Mouse (Mus musculus) stomach, embryonic 14.5 days (tissue): ENCODE measurements around the gene Ftl1. TPM values are rescaled to one million over a fixed set of nuclear protein-coding genes. Genes with fewer than 3 reads are reported as not detected.

Experiments
- ATAC-seq: fragments of 200-750 bp; cut with Nextera tagmentation; 2 replicates; pipeline ENCODE4 v1.8.0; 2017; ENCODE audit warnings: low read depth, moderate TSS enrichment; ENCODE audit not compliant: insufficient number of reproducible peaks, insufficient read depth, low FRiP score
- H3K27ac ChIP-seq: fragments of 300-500 bp; sonication (generic); 2 replicates; pipeline ENCODE4 v1.5.1; 2014; ENCODE audit warnings: mild to moderate bottlenecking, low read length, moderate library complexity, mixed read lengths
- H3K27me3 ChIP-seq: fragments of 300-500 bp; sonication (generic); 2 replicates; pipeline ENCODE4 v1.6.1; 2014; ENCODE audit warnings: low read length, control low read depth, mixed read lengths; ENCODE audit not compliant: control insufficient read depth, insufficient read depth
- H3K36me3 ChIP-seq: fragments of 300-500 bp; sonication (generic); 2 replicates; pipeline ENCODE4 v1.6.1; 2014; ENCODE audit warnings: mild to moderate bottlenecking, control low read depth, low read length, moderate library complexity, mixed read lengths; ENCODE audit not compliant: control insufficient read depth, insufficient read depth
- H3K4me1 ChIP-seq: fragments of 300-500 bp; sonication (generic); 2 replicates; pipeline ENCODE4 v1.6.1; 2014; ENCODE audit warnings: low read length, control low read depth, mixed read lengths; ENCODE audit not compliant: control insufficient read depth, insufficient read depth
- H3K4me2 ChIP-seq: fragments of 300-500 bp; sonication (generic); replicated peaks from 2 replicates; pipeline ENCODE4 v1.6.1; 2014; ENCODE audit warnings: low read depth, low read length, control low read depth
- H3K4me3 ChIP-seq: fragments of 300-500 bp; sonication (generic); 2 replicates; pipeline ENCODE4 v1.5.1; 2014; ENCODE audit warnings: low read depth, low read length, control low read depth
- H3K9ac ChIP-seq: fragments of 300-500 bp; sonication (generic); replicated peaks from 2 replicates; pipeline ENCODE4 v1.6.1; 2014; ENCODE audit warnings: low read depth, mild to moderate bottlenecking, control low read depth, low read length, moderate library complexity, mixed read lengths
- H3K9me3 ChIP-seq: fragments of 300-500 bp; sonication (generic); 2 replicates; pipeline ENCODE4 v1.6.1; 2016; ENCODE audit warnings: low read depth, low read length, control low read depth; ENCODE audit not compliant: control insufficient read depth
- WGBS: fragments of 180-500 bp; shearing (Covaris S2); extraction: QIAGEN DNeasy Blood & Tissue Kit; methylation state at CpG from one replicate; pipeline ENCODE4 v1.1.7; 2014; 5-methylcytosine and 5-hydroxymethylcytosine counted together
- polyA plus RNA-seq: library from polyadenylated mRNA; unstranded; fragments of >200 nt; fragmentation: Nextera tagmentation; extraction: Ambion mirVana; gene quantifications from 2 replicates; pipeline ENCODE4 v1.2.1, GENCODE M21; 2014

Ftl1 gene
- polyA plus RNA-seq, 1 experiment from 2014 or later, result 4,681 TPM

DNA sequence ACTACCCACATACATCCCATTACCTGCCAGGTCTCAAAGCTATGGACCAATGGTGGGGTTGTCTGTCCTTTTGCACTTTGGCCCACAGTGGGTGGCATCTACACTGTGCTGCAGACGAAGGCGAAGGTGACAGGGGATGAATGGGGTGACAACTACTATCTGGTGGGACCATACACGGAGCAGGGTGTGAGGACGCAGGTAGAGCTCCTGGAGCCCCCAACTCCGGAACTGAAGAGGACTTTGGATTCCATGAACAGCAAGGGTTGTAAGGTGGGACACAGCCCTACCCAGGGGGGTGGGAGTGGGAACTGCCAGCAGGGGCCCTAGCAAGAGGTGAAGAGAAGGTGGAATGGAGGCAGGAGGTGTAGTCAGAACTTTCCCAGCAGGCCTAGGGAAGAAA lies 23.2 kb downstream of the Ftl1 start:
- Histone ChIP-seq H3K4me3 (no peak overlapping the region), H3K27ac (no peak overlapping the region), H3K4me2 (no peak overlapping the region), H3K9me3 (no peaks in the 10 kb centered on the region), H3K9ac (no peak overlapping the region), H3K4me1 (peaks cover 28% of the 10 kb centered on the region), H3K36me3 (peaks cover 6% of the 10 kb centered on the region), H3K27me3 (no peaks in the 10 kb centered on the region)
- WGBS, result 85% methylated on average over 5 of the region's 5 CpGs
- no peak for ATAC-seq

DNA sequence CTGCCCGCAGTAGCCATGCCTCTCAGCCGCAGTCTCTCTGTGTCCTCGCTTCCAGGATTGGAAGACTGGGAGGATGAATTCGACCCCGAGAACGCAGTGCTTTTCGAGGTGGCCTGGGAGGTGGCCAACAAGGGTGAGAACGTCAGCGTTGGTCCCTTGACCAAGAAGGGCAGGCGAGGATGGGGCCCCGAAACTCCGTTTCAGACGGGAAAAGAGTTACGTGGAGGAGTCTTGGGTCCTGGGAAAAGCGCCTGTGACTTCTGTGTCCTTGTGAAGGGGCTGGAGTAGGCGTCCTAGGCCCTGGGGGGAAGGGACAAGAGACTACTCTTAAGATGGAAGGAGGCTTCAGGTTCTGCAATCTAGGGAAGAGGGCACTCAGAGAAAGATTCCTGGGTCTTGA lies 24.6 kb downstream of the Ftl1 start:
- Histone ChIP-seq H3K27me3 (no peaks in the 10 kb centered on the region), H3K9ac (peak overlapping the region; percentile 67), H3K4me2 (peak overlapping the region; percentile 90), H3K4me1 (peaks cover 28% of the 10 kb centered on the region), H3K36me3 (peaks cover 9% of the 10 kb centered on the region), H3K27ac (peak overlapping the region; percentile 68), H3K4me3 (peak overlapping the region; percentile 88), H3K9me3 (no peaks in the 10 kb centered on the region)
- WGBS, result 2% methylated on average over 16 of the region's 16 CpGs
- 0 out of 2 replicates have a peak, but pooled peaks have one; percentile 3 for ATAC-seq

DNA sequence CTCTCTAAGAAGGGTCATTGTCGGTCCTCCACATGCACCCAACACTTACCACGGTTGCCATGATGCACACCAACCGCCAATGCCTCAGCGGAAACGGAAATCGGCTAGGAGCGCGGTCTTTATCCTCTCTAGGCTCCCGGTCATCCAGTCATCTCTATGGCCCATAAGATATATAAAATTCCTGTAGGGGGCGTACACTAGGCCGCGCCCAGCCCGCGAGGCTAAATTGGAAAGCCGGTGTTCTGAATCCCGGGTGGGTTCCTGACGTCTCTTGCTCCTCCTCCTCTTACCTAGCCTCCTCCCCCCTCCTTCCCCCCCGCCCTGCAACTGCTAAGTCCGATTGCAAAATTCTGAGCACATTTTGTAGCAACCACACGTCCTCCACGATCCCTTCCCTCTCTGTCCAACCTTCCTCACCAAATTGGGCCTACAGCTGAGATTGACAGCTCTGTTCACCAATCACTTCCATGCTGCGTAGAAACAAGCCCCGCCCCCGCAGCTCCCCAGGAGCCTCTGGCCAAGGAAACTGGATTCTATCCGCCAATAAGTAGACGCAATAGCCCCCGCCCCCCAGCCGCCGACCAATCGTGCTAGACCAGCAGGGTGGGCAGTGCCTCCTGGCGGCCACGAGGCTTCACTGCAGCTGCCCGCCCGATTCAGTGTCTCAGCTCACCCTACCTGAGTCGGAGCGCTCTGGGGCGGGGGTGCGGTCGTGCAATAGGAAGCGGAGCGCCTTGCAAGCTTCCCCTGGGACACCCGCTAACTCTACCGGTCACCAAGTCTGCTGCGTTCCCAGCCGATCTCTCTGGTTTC lies 25.3 kb downstream of the Ftl1 start, which contains the start of gene Gys1:
Gys1 (plus strand) TSS at position 642 of the 813 bp plus-strand sequence.
- H3K4me3 ChIP-seq, result peak within 1 kb of the TSS; percentile 88
- peak within 1 kb of the TSS; percentile 98 for H3K4me2 ChIP-seq
- peaks cover 15% of the 10 kb centered on the region for H3K36me3 ChIP-seq
- WGBS, result under 1% methylated on average over 45 of the region's 45 CpGs
- peak; percentile 96 for ATAC-seq
- H3K27me3 ChIP-seq, result no peaks in the 10 kb centered on the region
- no peaks in the 10 kb centered on the region for H3K9me3 ChIP-seq
- peak within 1 kb of the TSS; percentile 84 for H3K9ac ChIP-seq
- H3K4me1 ChIP-seq, result peaks cover 28% of the 10 kb centered on the region
- H3K27ac ChIP-seq, result peak within 1 kb of the TSS; percentile 84

DNA sequence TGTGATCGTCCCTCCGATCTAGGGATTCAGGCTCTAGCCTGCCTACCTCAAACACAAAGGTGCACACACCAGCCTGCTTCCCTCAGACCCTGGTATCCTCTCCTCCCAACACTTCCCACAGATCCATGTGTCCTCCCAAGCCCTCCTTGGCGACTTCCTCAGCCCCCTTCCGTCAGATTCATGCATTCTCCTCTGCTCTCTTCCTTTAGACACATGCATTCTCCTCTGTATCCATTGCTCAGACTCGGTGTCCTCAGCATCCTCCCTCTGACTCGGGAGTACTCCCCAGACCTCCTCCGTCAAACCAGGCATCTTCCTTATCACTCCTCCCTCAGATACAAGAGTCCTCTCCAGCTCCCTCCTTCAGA lies 25.9 kb downstream of the Ftl1 start:
- Histone ChIP-seq H3K27ac (peak overlapping the region; percentile 84), H3K4me1 (peaks cover 28% of the 10 kb centered on the region)
- WGBS, result 2% methylated on average over 7 of the region's 7 CpGs

DNA sequence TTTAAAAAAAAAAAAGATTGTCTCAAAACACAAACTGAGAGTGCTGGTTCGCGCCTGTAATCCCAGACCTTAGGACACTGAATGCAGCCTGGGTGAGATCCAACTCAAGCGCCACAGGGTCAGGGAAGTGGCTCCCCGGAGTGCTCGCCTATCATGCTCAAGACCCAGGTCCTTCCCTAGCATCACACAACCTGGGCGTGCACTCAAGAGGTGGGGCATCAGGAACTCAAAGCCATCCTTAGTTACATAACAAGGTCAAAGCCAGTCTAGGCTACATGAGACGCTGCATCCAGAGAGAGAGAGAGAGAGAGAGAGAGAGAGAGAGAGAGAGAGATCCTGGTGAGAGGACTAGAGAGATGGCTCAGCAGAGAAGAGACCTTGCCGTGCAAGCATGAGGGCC lies 33.1 kb downstream of the Ftl1 start:
- no peak overlapping the region for H3K27ac ChIP-seq
- no peaks in the 10 kb centered on the region for H3K27me3 ChIP-seq
- H3K36me3 ChIP-seq, result peaks cover 78% of the 10 kb centered on the region
- H3K4me1 ChIP-seq, result no peaks in the 10 kb centered on the region
- no peaks in the 10 kb centered on the region for H3K9me3 ChIP-seq
- H3K4me3 ChIP-seq, result no peak overlapping the region
- 94% methylated on average over 8 of the region's 8 CpGs for WGBS
- H3K4me2 ChIP-seq, result no peak overlapping the region
- no peak for ATAC-seq
- H3K9ac ChIP-seq, result no peak overlapping the region

More for the DNA sequence above, 25.9 kb downstream of the Ftl1 start:
- Histone ChIP-seq H3K27me3 (no peaks in the 10 kb centered on the region), H3K9me3 (no peaks in the 10 kb centered on the region), H3K4me3 (peak overlapping the region; percentile 88), H3K4me2 (peak overlapping the region; percentile 98), H3K36me3 (peaks cover 20% of the 10 kb centered on the region), H3K9ac (peak overlapping the region; percentile 84)
- no peak for ATAC-seq

DNA sequence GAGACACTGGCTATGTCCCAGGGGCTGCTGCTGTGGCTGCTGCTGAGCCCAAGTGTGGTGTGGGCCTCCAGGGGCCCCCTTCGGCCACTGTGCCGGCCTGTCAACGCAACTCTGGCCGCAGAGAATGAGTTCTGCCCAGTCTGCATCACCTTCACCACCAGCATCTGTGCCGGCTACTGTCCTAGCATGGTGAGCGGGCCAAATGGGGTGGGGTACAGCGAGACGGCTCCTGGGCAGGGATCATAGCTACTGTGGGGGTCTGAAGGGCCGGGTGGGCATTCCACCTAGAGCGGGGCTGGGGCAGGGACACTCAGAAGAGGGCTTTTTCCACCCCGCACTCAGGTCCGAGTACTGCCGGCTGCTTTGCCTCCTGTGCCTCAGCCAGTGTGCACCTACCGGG lies 38.5 kb downstream of the Ftl1 start:
- WGBS, result 91% methylated on average over 14 of the region's 14 CpGs
- Histone ChIP-seq H3K36me3 (peaks cover 54% of the 10 kb centered on the region), H3K27me3 (0 out of 2 replicates have a peak, but pooled peaks cover 4% of the 10 kb centered on the region), H3K9ac (no peak overlapping the region), H3K9me3 (no peaks in the 10 kb centered on the region), H3K4me2 (no peak overlapping the region), H3K4me1 (peaks cover 14% of the 10 kb centered on the region; the same call in 1 of the 2 replicates), H3K27ac (no peak overlapping the region), H3K4me3 (no peak overlapping the region)
- ATAC-seq, result no peak

DNA sequence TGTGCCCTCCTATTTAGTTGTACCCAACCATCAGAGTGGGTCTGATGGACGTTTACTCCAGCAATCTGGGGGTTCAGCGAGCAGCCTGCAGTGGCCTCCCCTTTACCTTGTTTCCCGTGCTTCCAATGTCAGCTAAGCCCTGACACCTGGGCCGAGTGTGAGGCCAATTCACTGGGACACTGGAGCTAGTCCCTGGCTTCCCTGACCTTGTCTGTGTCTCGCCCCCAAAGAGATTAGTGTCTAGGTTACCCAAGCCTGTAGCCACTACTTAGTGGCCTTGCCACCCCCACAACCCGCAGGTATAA lies 39.1 kb downstream of the Ftl1 start, which contains the start of gene Lhb:
Lhb (plus strand) TSS at position 206 of the 305 bp plus-strand sequence.
- Histone ChIP-seq H3K4me3 (no peak within 1 kb of the TSS), H3K9me3 (no peaks in the 10 kb centered on the region), H3K9ac (no peak within 1 kb of the TSS), H3K4me2 (peak within 1 kb of the TSS; percentile 13; the same call in 1 of the 2 replicates), H3K36me3 (peaks cover 50% of the 10 kb centered on the region), H3K27ac (no peak within 1 kb of the TSS), H3K27me3 (0 out of 2 replicates have a peak, but pooled peaks cover 4% of the 10 kb centered on the region), H3K4me1 (peaks cover 14% of the 10 kb centered on the region; the same call in 1 of the 2 replicates)
- no peak for ATAC-seq
- 58% methylated on average over 6 of the region's 6 CpGs for WGBS

DNA sequence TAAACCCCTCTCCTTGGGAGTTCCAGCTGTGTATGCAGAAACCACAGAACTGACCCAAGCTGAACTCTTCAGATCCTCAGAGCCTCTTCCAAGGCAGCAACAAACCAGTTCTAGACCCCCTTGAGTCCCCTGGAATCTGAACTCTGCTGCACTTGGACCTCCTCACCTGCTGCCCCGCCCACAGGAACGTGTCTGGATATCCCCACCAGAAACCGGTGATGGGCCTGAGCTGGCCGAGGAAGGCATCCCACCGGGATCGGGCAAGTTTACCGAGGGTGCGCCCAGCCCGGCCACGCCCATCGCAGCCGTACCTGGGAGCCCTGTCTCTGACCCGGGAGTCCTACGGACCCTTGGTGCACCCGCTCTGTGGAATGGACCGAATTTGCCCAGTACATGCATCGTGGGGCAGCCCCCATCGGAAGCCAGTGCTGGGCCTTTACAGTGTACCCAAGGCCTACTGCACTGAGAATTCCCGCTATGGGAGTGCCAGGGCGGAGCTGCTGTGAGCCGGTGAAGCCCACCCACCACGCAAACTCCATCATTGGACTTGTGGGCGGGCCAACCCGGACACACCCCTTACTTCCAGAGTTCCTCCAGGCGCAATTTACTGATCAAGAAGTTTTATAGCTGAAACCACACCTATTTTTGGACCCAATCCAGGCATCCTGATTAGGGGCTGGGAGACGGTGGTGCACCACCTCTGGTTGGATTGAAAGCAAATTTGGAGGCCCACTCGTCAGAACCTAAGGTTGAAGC lies 39.6 kb downstream of the Ftl1 start:
- H3K9ac ChIP-seq, result no peak overlapping the region
- H3K4me2 ChIP-seq, result peak overlapping the region; percentile 13; the same call in 1 of the 2 replicates
- peaks cover 45% of the 10 kb centered on the region for H3K36me3 ChIP-seq
- no peak overlapping the region for H3K4me3 ChIP-seq
- H3K4me1 ChIP-seq, result peaks cover 18% of the 10 kb centered on the region; the same call in 1 of the 2 replicates
- no peak overlapping the region for H3K27ac ChIP-seq
- no peaks in the 10 kb centered on the region for H3K9me3 ChIP-seq
- no peak; the same call in 1 of the 2 replicates for ATAC-seq
- H3K27me3 ChIP-seq, result peaks cover 6% of the 10 kb centered on the region; the same call in 1 of the 2 replicates
- WGBS, result 13% methylated on average over 27 of the region's 27 CpGs
